Mouse (Mus musculus) E14TG2a.4 (cell line): ENCODE measurements around the gene Ticrr.

Experiments
- H3K27me3 ChIP-seq: 2 replicates; pipeline ENCODE4 v1.6.1; 2014; ENCODE audit warnings: low read length, control low read depth; ENCODE audit not compliant: insufficient read depth
- H3K36me3 ChIP-seq: 2 replicates; pipeline ENCODE4 v1.6.1; 2014; ENCODE audit warnings: low read length, control low read depth; ENCODE audit not compliant: insufficient read depth
- H3K4me1 ChIP-seq: replicated peaks from 2 replicates; pipeline ENCODE4 v1.6.1; 2014; ENCODE audit warnings: low read depth, low read length, control low read depth
- H3K4me3 ChIP-seq: replicated peaks from 2 replicates; pipeline ENCODE4 v1.5.1; 2014; ENCODE audit warnings: mild to moderate bottlenecking, low read length
- H3K9me3 ChIP-seq: 2 replicates; pipeline ENCODE4 v1.6.1; 2014; ENCODE audit warnings: low read length, control low read depth
- CTCF ChIP-seq: conservative IDR thresholded peaks from 2 replicates; pipeline ENCODE4 v1.5.1; 2014; ENCODE audit warnings: low read length
- NANOG ChIP-seq: IDR thresholded peaks from 2 replicates; pipeline ENCODE4 v1.6.1; 2014; ENCODE audit warnings: borderline replicate concordance, low read length, mixed read lengths
- POU5F1 ChIP-seq: IDR thresholded peaks from 2 replicates; pipeline ENCODE4 v1.6.1; 2014; ENCODE audit warnings: low read length, borderline replicate concordance

Gene Ticrr

GRCm38 (mm10) chr7:79626170-79626569 is 33.8 kb upstream of the Ticrr start:
- Histone ChIP-seq H3K4me1 (peaks cover 6% of the 10 kb centered on the region; the same call in 1 of the 2 replicates), H3K36me3 (no peaks in the 10 kb centered on the region), H3K27me3 (peaks cover 21% of the 10 kb centered on the region; the same call in 1 of the 2 replicates), H3K4me3 (no peak overlapping the region), H3K9me3 (no peaks in the 10 kb centered on the region)
- no peak for TF ChIP-seq POU5F1
- TF ChIP-seq NANOG = no peak
- TF ChIP-seq CTCF = no peak

- Histone ChIP-seq H3K27me3 (peaks cover 25% of the 10 kb centered on the region), H3K4me3 (no peak overlapping the region), H3K36me3 (no peaks in the 10 kb centered on the region), H3K9me3 (no peaks in the 10 kb centered on the region), H3K4me1 (peaks cover 8% of the 10 kb centered on the region)
- TF ChIP-seq NANOG (no peak), POU5F1 (no peak), CTCF (no peak)
These were observed 31.6 kb upstream of the Ticrr start for GRCm38 (mm10) chr7:79628271-79628913.

GRCm38 (mm10) chr7:79631773-79632348 is 28.1 kb upstream of the Ticrr start:
- TF ChIP-seq POU5F1 (no peak), CTCF (no peak), NANOG (no peak)
- Histone ChIP-seq H3K4me1 (peaks cover 8% of the 10 kb centered on the region), H3K9me3 (no peaks in the 10 kb centered on the region), H3K27me3 (peaks cover 21% of the 10 kb centered on the region), H3K4me3 (no peak overlapping the region), H3K36me3 (no peaks in the 10 kb centered on the region)

GRCm38 (mm10) chr7:79647233-79647632 is 12.8 kb upstream of the Ticrr start:
- no peaks in the 10 kb centered on the region for H3K9me3 ChIP-seq
- no peaks in the 10 kb centered on the region for H3K27me3 ChIP-seq
- no peak for TF ChIP-seq CTCF
- TF ChIP-seq POU5F1 = no peak
- no peak for TF ChIP-seq NANOG
- H3K4me1 ChIP-seq = peaks cover 35% of the 10 kb centered on the region
- no peaks in the 10 kb centered on the region for H3K36me3 ChIP-seq
- H3K4me3 ChIP-seq = no peak overlapping the region

GRCm38 (mm10) chr7:79649005-79649404 is 11.0 kb upstream of the Ticrr start:
- TF ChIP-seq NANOG = no peak
- peak; percentile 93 for TF ChIP-seq CTCF
- Histone ChIP-seq H3K4me1 (peaks cover 50% of the 10 kb centered on the region), H3K9me3 (no peaks in the 10 kb centered on the region), H3K36me3 (no peaks in the 10 kb centered on the region), H3K27me3 (no peaks in the 10 kb centered on the region), H3K4me3 (no peak overlapping the region)

DNA sequence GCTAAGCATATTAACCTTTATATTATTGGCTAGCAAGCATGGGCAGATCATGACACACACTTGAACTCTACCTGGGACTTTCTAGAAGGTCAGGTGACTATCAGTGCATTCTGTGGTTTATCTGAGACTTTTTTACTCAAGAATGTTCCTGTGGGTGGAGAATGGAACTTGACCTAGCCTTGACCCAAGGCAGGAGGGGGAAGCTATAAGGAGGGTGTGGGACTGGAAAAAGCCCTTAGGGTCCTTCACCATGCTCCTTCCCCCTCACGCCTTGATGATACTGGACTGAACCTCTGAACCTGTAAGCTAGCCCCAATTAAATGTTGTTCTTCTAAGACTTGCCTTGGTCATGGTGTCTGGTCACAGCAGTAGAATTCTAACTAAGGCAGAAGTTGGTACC is 5.8 kb upstream of the Ticrr start:
- no peak for TF ChIP-seq CTCF
- TF ChIP-seq POU5F1 = no peak
- no peak for TF ChIP-seq NANOG
- no peak overlapping the region for H3K4me3 ChIP-seq
- H3K36me3 ChIP-seq = no peaks in the 10 kb centered on the region
- H3K27me3 ChIP-seq = no peaks in the 10 kb centered on the region
- peaks cover 78% of the 10 kb centered on the region for H3K4me1 ChIP-seq
- no peaks in the 10 kb centered on the region for H3K9me3 ChIP-seq

DNA sequence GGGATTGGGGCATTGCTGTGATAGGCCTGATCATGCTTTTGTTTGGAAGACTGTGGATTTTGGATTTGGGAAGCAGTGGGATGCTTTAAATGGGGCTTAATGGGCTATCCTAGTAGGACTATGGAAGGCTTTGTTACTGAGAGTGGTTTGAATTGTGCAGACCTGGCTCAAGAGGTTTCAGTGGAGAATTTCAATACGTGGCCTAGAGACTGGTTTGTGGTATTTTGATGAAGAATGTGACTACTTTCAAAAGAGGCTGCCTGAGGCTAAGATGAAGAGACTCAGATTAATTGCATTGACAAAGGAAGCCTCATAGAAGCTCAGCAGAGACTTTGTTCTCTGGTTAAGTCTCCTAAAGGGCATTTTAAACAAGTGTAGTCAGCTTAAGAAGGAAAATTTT is 5.4 kb upstream of the Ticrr start:
- Histone ChIP-seq H3K4me3 (no peak overlapping the region), H3K27me3 (no peaks in the 10 kb centered on the region), H3K4me1 (peaks cover 81% of the 10 kb centered on the region), H3K36me3 (no peaks in the 10 kb centered on the region), H3K9me3 (no peaks in the 10 kb centered on the region)
- TF ChIP-seq NANOG (peak; percentile 99), POU5F1 (no peak), CTCF (no peak)

GRCm38 (mm10) chr7:79660291-79661150 is 525 bp downstream of the Ticrr start:
- peaks cover 39% of the 10 kb centered on the region for H3K36me3 ChIP-seq
- TF ChIP-seq NANOG (no peak), POU5F1 (no peak)
- peak overlapping the region; percentile 97 for H3K4me3 ChIP-seq
- H3K4me1 ChIP-seq = peaks cover 78% of the 10 kb centered on the region
- H3K27me3 ChIP-seq = no peaks in the 10 kb centered on the region
- no peaks in the 10 kb centered on the region for H3K9me3 ChIP-seq
